Mouse (Mus musculus) hindlimb bud, embryonic 11.5 days (tissue): ENCODE results near the gene Igfbp2.

Source experiments
- DNase-seq: peaks from one replicate; pipeline ENCODE4 v3.0.0-alpha.2; 2012; ENCODE audit warnings: low read depth, low spot score; ENCODE audit errors: extremely low spot score

The Igfbp2 gene

DNA sequence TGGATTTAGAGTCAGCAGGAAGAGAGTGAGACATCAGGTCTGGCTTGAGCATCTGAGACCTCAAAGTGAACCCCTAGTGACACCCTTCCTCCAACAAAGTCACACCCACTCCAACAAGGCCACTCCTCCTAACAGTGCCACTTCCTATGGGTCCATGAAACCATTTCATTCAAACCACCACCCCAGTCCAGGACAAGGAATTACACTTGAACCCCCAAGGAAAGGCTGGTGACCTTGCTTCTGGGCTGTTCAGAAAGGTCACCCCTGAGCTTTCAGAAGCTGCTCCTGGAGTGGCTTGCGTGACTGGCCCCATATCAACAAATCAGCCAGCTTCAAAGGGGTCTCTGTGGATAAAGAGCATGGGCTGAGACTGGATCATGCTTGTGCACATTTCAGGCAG lies 29.5 kb downstream of the Igfbp2 start:
- DNase-seq, result no peak

DNA sequence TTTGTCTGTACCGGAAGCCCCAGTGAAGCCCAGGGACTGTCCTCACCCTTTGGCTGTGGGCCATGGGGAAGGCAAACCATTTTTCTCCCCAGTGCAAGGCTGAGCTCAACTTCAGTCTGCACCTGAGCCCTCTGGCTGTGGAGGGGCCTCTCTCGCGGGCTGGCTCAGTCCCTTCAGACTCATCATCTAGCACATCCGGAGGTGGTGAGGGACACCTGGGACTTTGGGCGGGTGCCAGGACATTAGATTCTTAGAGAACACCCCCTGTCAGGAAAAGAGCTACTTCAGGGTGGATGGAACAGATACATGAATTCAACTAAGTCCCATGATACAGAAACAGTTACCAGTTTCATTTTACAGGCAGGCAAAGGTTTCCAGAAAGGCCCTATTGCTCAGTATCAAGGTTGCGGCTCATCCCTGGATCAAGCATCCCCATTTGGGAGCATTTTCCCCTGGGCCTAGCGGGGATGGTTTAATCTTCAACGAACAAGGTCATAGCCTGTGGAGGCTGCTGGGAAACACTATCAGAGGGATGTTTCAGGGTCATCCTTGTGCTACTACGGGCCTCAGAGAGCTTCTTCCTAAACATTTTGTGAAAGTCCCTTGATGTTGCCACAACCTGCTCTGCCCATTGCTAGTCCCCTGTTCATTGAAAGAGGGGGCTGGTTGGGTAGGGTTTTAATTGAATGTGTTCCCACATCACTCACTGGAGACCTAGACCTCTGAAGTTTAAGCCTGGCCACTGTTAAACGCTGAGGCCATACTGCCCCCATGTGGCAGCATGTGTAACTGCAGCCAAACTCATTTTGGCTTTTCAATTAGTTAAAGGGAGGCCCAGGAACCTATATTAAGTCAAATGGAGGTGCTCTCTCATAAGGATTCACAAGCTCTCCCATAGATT lies 30.3 kb downstream of the Igfbp2 start:
- peak; percentile 69 for DNase-seq

DNA sequence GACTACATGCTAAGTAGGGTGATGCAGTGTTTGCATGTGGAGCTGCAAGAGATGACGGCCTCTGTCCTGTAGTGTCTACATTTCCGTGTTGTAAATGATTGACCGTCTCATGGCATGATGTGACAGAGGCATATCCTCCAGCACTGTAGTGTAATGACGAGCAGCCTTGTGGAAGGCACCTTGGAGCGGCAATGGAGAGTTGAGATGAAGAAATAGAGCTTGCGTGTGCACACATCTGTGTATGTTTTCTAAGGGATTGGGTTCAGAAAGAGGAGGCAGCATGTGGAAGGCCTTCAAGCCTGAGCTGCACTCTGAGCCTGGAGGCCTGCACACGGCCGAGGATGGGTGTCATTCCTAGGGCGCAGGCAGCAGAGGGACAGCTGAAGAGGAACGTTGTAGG lies 31.4 kb downstream of the Igfbp2 start:
- no peak for DNase-seq

DNA sequence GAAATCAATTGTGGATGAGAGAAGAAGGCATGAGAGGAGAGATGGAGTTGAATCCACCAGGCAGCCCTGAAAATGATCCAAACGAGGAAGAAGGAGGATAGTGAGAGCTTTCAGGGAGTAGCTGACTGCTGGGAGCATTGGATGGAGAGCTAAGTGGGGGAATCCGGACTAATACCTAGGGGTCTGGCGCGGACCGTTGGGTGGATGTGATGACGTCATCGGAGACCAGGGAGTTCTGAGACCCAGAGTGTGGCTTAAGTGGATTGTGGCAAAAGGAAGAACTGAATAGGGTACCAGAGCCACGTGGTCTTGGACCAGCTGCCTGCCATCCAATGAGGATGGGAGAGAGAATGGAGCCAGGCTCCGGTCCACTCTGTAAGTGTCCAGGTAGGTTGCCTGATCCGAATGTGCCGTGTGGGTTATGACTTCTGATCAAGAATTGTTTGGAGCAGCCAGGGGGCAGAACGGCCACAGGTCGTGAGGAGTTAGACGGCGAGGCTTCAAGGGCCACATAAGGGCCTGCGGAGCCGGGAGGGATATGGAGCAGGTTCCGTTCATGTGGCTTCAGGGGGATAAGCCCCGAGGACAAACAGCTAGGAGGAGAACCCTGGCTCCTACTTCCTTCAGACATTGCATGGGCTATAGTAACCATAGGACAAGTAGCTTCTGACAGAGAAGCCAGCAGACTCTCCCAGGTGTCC lies 32.1 kb downstream of the Igfbp2 start:
- no peak for DNase-seq

DNA sequence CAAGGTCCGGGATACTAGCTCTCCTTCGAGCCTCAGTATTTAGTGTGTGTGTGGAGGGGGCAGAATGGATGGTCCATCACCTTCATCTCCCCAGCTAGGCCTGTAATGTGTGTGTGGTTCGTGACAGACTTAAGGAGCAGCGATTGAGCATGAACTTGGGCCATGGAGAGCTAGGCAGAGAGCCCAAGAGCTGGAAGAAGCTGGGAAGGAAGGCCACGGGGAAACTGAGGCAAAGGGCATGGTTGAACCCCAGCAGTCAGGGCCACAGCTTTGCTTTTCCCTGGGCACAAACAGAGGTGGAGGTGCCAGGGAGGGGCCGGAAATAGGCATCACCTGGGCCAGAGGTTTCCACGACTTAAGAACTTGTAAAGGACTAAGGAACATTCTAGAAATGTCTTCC lies 32.8 kb downstream of the Igfbp2 start:
- DNase-seq, result no peak

DNA sequence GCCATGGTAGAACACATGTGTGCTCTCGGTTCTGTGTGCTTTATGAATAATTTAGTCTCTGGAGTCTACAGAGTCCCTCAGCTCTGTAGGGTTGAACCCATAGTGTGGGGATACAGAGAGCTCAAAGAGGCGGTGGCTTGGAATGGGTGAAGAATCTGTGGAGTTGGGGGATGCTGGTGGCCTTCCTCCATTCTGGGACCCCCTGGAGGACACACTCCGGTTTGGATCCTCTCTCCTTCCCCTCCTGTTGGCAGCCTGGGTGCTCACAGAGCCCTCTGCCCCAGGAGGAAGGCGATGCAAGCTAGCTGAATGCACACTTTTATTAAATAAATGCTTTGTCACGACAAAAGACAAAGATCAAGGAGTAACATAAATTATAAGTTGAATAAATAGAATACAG lies 33.3 kb downstream of the Igfbp2 start:
- DNase-seq, result no peak

DNA sequence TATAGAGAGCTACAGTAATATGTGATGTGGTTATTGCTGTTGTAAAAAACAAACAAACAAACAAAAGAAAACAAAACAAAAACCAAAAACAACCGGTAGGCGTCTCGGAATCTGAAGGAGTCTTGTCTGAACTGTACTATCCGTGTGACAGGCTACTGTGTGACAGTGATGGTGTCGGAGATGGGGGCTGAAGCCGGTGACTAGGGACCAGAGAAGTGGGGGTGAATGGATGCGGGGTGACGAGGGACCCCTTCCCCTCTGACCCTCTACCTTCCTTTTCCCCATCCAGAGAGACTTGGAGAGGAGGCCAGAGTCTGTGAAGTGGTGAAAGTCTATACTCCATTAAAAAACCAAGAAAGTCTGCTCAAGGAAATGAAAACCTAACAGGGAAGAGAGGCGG lies 34.0 kb downstream of the Igfbp2 start:
- no peak for DNase-seq

DNA sequence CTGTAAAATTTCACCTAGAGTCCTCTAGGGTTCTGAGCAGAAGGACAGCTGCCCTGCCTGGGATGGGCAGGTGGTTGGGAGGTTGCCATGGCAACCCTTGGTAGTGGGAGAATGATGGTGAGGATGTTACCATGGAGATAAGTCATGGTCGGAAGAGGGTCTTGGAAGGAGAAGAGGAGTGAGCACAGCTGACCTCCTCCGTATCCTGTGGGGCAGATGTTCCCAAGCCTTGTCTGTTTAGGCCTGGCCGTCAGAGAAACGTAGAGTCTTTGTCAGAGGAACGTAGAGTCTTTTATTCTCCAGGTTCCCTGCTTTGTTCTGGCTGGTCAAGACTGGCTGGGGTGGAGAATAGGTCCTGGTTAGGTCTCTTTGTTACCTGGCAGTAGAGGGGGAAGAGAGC lies 34.6 kb downstream of the Igfbp2 start:
- no peak for DNase-seq

DNA sequence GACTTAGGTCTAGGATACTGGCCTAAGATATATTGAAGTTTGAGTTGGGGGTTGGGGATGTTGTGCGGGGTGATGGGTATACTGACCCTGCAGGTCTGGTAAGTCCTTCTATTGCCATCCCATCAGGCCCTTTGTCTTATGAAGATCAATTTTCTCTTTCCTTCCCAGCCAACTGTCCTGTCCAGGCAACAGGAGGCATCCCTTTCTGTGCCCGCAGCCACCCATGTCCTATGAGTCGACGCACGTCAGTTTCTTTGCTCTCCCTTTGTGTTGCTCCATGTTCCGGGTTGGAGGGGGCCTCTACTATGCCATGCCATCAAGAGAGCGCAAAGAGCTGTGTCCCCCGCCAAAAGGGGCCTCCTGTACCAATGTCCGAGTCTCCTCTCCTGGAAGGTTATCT lies 35.7 kb downstream of the Igfbp2 start:
- DNase-seq, result no peak

DNA sequence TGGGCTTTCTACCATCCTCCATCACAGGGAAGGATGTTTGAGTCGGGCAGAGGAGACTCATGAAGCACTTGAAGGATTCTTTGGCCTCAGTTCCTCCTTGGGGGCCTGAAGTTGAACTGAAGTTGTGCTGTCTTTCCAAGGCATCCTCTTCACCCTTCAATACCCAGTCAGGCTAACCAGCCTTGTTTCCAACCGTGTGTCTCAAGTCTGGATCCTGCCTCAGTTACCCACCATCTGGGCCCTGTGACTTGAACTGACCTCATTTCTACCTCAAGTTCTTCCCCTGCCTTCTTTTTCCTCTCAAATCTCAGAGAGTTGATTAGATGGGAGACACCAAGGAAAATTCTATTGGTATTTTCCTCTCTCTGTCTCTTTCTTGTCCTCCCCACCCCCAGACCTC lies 36.2 kb downstream of the Igfbp2 start:
- no peak for DNase-seq

DNA sequence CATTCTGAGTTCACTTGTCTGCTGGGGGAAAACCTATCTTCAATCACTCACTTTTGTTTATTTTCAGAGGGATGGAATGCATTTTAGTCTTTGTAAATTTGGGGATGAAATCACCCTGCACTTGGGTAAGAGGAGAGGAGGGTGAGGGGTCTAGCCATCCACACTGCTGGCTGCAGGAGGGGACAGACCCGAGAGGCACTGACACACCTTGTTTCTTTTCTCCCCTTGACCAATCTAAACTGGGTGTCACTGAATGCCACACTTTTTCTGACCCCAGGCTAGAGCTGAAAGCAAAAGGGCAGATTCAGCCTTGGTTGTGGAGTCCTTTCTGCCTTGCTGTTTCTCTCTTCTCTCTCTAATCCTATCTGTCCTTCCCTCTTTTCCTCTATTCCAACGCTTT lies 37.4 kb downstream of the Igfbp2 start:
- DNase-seq, result no peak

DNA sequence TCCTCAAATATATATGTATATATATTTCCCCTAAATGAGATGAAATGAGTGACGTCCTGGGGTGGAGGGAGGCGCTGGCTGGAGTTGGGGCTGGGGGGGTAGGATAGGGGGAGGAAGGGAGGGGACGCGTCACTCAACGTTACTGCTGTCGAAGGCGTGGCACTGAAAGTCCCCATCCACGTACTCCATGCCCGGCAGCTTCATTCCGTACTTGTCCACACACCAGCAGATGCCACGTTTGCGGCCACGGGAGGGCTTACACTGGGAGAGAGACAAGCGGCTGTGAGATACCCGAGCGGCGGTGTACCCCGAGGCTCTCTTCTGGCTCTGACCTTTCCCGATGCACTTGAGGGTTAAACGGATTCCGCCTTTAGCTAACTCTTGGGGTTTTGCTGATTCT lies 37.9 kb downstream of the Igfbp2 start:
- no peak for DNase-seq

DNA sequence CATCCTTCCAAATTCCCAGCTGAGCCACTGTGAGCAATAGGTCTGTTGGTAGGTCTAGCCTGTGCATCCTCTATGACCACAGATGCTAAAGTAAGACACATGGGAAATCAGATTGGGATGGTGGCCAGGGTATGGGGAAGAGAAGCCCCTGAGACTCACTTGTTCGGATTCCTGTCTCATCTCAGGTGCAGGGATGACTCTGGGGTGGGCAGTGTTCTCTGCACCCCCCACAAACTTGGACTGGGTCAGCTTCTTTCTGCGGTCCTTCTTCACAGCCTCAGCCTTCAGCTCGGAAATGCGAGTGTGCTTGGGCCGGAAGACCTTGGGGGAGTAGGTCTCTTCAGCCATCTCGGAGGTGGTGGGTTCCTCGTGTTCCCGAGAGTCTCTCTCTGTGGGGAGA lies 39.4 kb downstream of the Igfbp2 start:
- no peak for DNase-seq

DNA sequence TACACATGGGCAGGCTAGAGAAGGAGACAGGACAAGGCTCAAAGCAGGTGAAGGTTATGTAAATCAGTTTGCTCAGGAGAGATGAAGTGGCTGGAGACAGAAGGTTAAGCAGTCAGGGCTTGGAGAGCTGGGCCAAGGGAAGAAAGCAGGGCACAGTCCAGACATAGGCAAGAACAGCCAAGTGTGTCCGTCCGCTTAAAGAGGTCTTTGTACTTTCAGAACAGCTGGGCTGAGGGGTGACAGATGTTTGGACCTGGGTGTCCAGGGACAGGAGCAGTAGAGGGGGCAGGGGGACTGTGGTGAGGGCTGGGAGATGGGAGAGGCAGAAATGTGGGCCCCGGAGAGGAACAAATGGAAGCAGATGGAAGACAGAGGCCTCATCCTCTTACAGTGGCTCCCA lies 40.0 kb downstream of the Igfbp2 start:
- no peak for DNase-seq

DNA sequence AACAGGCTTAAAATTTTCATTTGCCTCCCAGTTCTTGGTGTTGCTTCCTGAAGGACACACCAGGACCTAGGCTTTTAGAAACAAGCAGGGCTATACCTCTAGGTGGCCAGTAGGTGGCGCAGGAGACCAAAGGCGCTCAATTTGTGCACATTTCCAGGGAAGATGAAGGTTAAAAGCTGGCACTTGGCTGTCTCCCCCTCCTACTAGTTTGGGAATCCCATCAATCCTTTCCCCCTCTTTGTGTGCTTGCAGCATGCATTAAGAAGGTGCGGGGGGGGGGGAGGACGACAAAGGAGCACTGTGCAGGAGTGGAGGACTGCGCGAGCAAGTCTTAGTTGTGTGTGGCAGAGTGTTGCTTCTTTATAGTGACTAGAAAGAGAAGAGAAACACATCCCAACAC lies 41.6 kb downstream of the Igfbp2 start:
- no peak for DNase-seq

DNA sequence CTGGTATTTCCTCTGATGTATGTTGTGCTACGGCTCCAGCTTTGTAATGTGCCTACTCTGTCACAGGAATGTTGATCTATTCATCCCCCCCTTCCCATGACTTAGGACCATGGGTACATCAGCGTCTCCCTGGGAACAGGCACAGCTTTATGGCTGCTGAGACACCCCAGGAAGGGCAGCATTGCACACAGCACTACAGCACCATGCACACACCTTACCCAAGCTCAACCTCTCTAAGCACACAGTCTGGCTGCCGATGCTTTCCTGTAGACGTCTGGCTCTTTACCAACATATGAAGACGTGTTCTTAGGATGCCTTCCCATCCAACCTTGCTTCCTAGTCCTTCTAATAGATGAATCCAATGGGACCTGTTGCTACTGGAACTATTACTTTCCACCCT lies 42.1 kb downstream of the Igfbp2 start:
- no peak for DNase-seq

DNA sequence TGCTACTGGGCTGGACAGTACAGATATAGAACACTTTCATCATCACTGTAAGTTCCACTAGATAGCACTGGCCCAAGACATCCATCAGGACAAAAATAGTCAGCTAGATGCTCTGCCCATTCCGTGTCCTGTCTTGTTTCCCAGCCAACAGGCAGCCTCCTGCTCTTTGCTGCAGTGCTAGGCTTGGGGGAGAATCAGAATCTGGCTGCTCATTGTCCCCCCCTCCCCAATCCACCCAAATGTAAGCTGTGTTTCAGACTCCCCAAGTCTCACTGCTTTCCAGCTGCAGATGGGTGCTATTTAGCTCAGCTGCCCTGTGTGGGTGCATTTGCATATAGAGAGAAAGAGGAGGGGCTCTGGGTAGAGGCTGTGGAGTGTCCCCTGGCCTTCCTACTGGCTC lies 43.0 kb downstream of the Igfbp2 start:
- DNase-seq, result no peak

DNA sequence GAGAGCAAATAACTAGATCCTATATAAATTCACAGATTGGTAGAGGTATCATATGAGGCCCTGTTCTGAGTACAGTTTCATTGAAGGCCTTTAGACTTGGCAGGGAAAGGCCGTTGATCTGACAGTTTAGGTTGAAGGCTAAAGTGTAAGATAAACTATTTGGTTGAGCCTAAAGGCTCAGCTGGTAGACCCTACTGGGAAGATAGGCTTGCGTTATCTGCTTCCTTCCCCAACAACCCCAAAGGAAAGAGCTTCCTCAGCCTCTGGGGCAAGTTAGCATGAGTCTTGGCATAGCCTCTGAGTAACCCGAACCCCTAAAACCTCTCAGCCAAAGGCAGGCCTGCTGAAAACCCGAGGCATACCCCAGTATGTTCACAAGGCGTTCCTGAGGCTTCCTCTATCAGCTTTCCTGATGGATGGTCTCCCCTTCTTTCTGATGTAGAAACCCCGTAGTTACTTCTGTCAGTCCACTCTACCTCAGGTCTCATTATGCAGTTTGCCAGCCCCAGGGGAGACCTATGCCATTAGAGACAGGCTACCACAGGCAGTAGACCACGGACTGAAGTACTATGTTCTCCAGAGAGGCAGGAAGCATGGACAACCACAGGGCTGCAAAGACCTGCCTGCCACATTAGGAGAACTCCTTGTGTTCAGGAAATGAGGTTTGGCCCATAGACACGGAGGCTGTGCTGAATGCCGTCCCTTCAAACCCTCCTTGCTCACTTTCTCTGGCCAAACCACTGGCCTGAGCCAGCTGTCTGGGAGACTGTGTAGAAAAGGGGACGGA lies 44.3 kb downstream of the Igfbp2 start:
- no peak for DNase-seq

DNA sequence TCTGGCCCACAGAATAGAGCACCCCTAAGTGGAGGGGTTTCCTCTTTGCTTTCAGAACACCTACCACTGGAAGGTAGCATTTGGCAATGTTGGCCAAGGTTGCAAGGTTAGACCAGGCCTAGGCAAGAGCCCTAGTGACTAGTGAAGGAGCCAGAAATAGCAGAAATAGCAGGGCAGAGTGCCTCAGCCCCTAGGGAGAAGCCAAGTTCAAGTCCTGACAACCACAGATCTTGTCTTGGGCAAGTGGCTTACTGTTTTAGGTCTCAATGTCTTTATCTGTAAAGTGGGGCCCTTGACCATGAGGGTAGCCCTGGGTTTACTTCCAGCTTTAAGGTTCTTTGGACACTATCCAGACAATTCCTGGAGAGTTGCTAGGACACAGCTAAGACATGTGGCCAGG lies 45.0 kb downstream of the Igfbp2 start:
- no peak for DNase-seq

DNA sequence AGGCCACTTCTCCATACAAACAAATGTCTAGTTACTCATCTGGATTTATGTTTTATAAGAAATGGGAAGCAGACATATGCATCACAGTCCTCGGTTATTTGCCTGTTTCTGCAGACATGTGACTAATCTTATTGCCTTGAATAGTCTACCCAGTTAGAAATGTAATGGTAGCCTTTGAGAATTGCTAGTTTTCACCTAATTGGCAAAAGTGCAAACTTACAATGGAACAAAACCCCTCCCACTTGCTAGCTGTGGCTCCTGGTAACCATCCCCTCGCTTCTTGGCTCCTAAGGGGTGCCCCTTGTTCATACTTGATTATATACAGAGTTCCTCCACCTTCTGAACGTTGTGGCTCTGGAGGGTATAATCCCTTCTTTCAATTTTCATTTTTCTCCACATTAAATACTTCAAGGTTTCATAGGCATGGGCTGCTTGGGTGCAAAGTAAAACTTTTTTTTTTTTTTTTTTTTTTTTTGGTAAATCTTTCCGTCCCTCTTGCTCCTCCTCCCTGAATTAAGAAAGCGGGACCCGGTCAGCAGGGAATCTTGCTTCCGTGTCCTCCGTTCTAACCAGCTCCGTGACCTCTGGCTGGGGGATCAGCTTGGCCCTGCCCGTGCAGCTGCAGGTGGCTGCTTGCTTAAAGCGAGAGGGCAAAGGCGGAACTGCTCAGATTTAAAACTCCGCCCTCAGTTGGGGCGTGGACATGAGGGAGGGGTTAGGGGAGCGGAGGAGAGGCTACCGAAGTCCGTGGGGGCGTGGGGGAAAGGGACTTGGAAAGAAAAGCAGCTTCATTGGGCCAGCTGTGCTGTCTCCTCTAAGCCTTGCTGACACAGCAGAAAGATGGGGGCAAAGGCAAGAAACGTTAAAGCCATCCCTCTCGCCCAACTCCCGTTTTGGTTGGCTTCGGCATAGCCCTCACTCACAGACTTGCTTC lies 45.6 kb downstream of the Igfbp2 start:
- DNase-seq, result no peak
